In genomic region chr13:42867026-42867425, GRCm38 (mm10) we compare ENCODE assay signal across 8 mouse cellular contexts.
A peak's percentile ranks its signal among the peaks of the same experiment; 100 is the strongest.
DNase-seq lines count a peak whose midpoint lies in the region; ATAC-seq lines count a peak whose summit lies in the region.

No protein-coding gene starts in this region.

- no peak overlapping the region for H3K4me3 ChIP-seq in forebrain, embryonic 14.5 days (ENCODE audit: low read depth, low read length)
- no peak overlapping the region for H3K4me3 ChIP-seq in intestine, embryonic 15.5 days (replicated peaks)
- H3K4me3 ChIP-seq in midbrain, embryonic 14.5 days (replicated peaks; ENCODE audit: low read depth, low read length) = no peak overlapping the region

- peak overlapping the region; percentile 52 for H3K4me2 ChIP-seq in forebrain, embryonic 14.5 days (ENCODE audit: low read length)
- peak overlapping the region; percentile 82 for H3K4me2 ChIP-seq in intestine, embryonic 15.5 days (replicated peaks)
- peak overlapping the region; percentile 50 for H3K4me2 ChIP-seq in midbrain, embryonic 14.5 days (ENCODE audit: low read length)

- no peak for ATAC-seq in forebrain, embryonic 14.5 days
- no peak for ATAC-seq in intestine, embryonic 15.5 days
- no peak for ATAC-seq in midbrain, embryonic 14.5 days (ENCODE audit: low FRiP score, low TSS enrichment)

- H3K9ac ChIP-seq in forebrain, embryonic 14.5 days (ENCODE audit: low read length) = peak overlapping the region; percentile 48
- H3K9ac ChIP-seq in intestine, embryonic 15.5 days = no peak overlapping the region
- H3K9ac ChIP-seq in midbrain, embryonic 14.5 days (replicated peaks; ENCODE audit: low read length) = no peak overlapping the region

- peak; percentile 17 to 36 for DNase-seq in layer of hippocampus, postnatal 10 days (ENCODE audit: low spot score in 2 of 2)
- no peak for DNase-seq in layer of hippocampus, adult 11-12 months (ENCODE audit: low spot score)
- no peak for DNase-seq in forebrain, embryonic 14.5 days (ENCODE audit: low spot score)
- DNase-seq in midbrain, embryonic 14.5 days = no peak
- no peak for DNase-seq in right cerebral cortex, adult 2 months (ENCODE audit: low spot score in 2 of 2)
- DNase-seq in spleen, postnatal 4 days (ENCODE audit: low spot score in 2 of 2) = no peak
- no peak for DNase-seq in right cerebral cortex, postnatal 25 days

- H3K9me3 ChIP-seq in forebrain, embryonic 14.5 days (replicated peaks; ENCODE audit: control insufficient read depth, low read length) = no peaks in the 10 kb centered on the region
- H3K9me3 ChIP-seq in intestine, embryonic 15.5 days = no peaks in the 10 kb centered on the region
- no peaks in the 10 kb centered on the region for H3K9me3 ChIP-seq in midbrain, embryonic 14.5 days (ENCODE audit: control insufficient read depth, low read length)

- peaks cover 15% of the 10 kb centered on the region for H3K4me1 ChIP-seq in forebrain, embryonic 14.5 days (ENCODE audit: control insufficient read depth, insufficient read depth, low read length)
- no peaks in the 10 kb centered on the region for H3K4me1 ChIP-seq in intestine, embryonic 15.5 days (replicated peaks)
- H3K4me1 ChIP-seq in midbrain, embryonic 14.5 days (ENCODE audit: control insufficient read depth, insufficient read depth, low read length) = peaks cover 12% of the 10 kb centered on the region; the same call in 1 of the 2 replicates

- H3K27me3 ChIP-seq in forebrain, embryonic 14.5 days (replicated peaks; ENCODE audit: control insufficient read depth, insufficient read depth, low read length) = no peaks in the 10 kb centered on the region
- no peaks in the 10 kb centered on the region for H3K27me3 ChIP-seq in intestine, embryonic 15.5 days (replicated peaks)
- no peaks in the 10 kb centered on the region for H3K27me3 ChIP-seq in midbrain, embryonic 14.5 days (ENCODE audit: control insufficient read depth, insufficient read depth, low read length)

- 36% methylated on average over 6 of the region's 6 CpGs for WGBS in forebrain, embryonic 14.5 days
- WGBS in intestine, embryonic 15.5 days = 30% methylated on average over 6 of the region's 6 CpGs
- WGBS in midbrain, embryonic 14.5 days = 35% methylated on average over 6 of the region's 6 CpGs

- H3K36me3 ChIP-seq in forebrain, embryonic 14.5 days (ENCODE audit: control insufficient read depth, insufficient read depth, low read length) = no peaks in the 10 kb centered on the region
- H3K36me3 ChIP-seq in intestine, embryonic 15.5 days = no peaks in the 10 kb centered on the region
- no peaks in the 10 kb centered on the region for H3K36me3 ChIP-seq in midbrain, embryonic 14.5 days (ENCODE audit: control insufficient read depth, insufficient read depth, low read length)

- no peak overlapping the region for H3K27ac ChIP-seq in forebrain, embryonic 14.5 days (ENCODE audit: low read depth, low read length)
- H3K27ac ChIP-seq in intestine, embryonic 15.5 days = no peak overlapping the region
- H3K27ac ChIP-seq in midbrain, embryonic 14.5 days (replicated peaks; ENCODE audit: low read depth, low read length) = no peak overlapping the region

Comparison
In these comparisons a context has a peak if more than half of its experiments do, and no peak if none do; other contexts are left out.
1. DNase-seq: peak in layer of hippocampus, postnatal 10 days (2 of 2); none in layer of hippocampus, adult 11-12 months (single experiment), forebrain, embryonic 14.5 days (single experiment), midbrain, embryonic 14.5 days (single experiment), right cerebral cortex, adult 2 months (0 of 2), spleen, postnatal 4 days (0 of 2) and right cerebral cortex, postnatal 25 days (single experiment).
2. Peak in every context shown above with its lines, with median percentiles within 50 percentile points of each other: H3K4me2 ChIP-seq.